Mouse (Mus musculus) lung, adult 2 months (tissue): ENCODE results near the gene Ifna2.

ENCODE experiments used
- CTCF ChIP-seq: fragments of 200-500 bp; IDR thresholded peaks from 2 replicates; pipeline ENCODE4 v1.5.1; 2011; ENCODE audit warnings: mild to moderate bottlenecking, low read length, control low read depth; ENCODE audit not compliant: insufficient read depth
- POLR2A ChIP-seq: fragments of 200-500 bp; IDR thresholded peaks from 2 replicates; pipeline ENCODE4 v1.6.1; 2011; ENCODE audit warnings: low read depth, mild to moderate bottlenecking, control low read depth, low read length, borderline replicate concordance; ENCODE audit errors: extremely low read depth

DNA sequence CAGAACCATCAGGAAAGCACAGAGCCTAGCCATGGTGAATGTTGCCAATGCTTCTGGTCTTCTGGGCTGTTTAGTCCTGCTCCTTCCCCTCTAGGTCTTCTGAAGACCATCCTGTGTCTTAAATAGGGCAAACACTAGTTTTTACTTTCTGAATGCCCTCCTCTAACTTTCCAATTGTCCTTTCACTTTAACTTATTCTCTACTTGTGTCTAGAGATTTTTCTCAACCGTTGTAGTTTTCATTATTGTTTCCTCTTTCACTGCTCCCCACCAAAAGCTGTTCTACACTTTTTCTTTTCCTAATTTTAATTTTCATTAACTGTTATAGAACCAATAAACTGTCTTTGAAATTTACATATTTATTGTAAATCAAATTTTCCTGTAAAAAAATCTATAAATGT is 6.9 kb downstream of the Ifna2 start, which contains the start of gene Ifna16:
- TF ChIP-seq CTCF, result no peak
- TF ChIP-seq POLR2A, result no peak
